Mouse (Mus musculus) kidney, embryonic 14.5 days (tissue): ENCODE measurements around the gene Pign. TPM values are rescaled to one million over a fixed set of nuclear protein-coding genes. Genes with fewer than 3 reads are reported as not detected.
A peak's percentile ranks its signal among the peaks of the same experiment; 100 is the strongest.

Source experiments
- ATAC-seq: fragments of 200-750 bp; cut with Nextera tagmentation; 2 replicates; pipeline ENCODE4 v1.8.0; 2017; ENCODE audit warnings: moderate number of reproducible peaks, mild to moderate bottlenecking, moderate TSS enrichment, moderate library complexity; ENCODE audit not compliant: low FRiP score, low TSS enrichment
- H3K27ac ChIP-seq: fragments of 300-500 bp; sonication (generic); 2 replicates; pipeline ENCODE4 v1.5.1; 2014; ENCODE audit warnings: low read depth, mild to moderate bottlenecking, low read length, moderate library complexity, mixed read lengths
- H3K27me3 ChIP-seq: fragments of 300-500 bp; sonication (generic); 2 replicates; pipeline ENCODE4 v1.6.1; 2014; ENCODE audit warnings: mild to moderate bottlenecking, low read length; ENCODE audit not compliant: control insufficient read depth, insufficient read depth
- H3K36me3 ChIP-seq: fragments of 300-500 bp; sonication (generic); 2 replicates; pipeline ENCODE4 v1.6.1; 2014; ENCODE audit warnings: low read length, mixed read lengths; ENCODE audit not compliant: control insufficient read depth, insufficient read depth
- H3K4me1 ChIP-seq: fragments of 300-500 bp; sonication (generic); 2 replicates; pipeline ENCODE4 v1.6.1; 2014; ENCODE audit warnings: low read length, mixed read lengths; ENCODE audit not compliant: control insufficient read depth, insufficient read depth
- H3K4me2 ChIP-seq: fragments of 300-500 bp; sonication (generic); replicated peaks from 2 replicates; pipeline ENCODE4 v1.6.1; 2014; ENCODE audit warnings: low read depth, mild to moderate bottlenecking, low read length
- H3K4me3 ChIP-seq: fragments of 300-500 bp; sonication (generic); 2 replicates; pipeline ENCODE4 v1.5.1; 2014; ENCODE audit warnings: mild to moderate bottlenecking, low read length
- H3K9ac ChIP-seq: fragments of 300-500 bp; sonication (generic); 2 replicates; pipeline ENCODE4 v1.6.1; 2014; ENCODE audit warnings: low read depth, mild to moderate bottlenecking, low read length, moderate library complexity
- H3K9me3 ChIP-seq: fragments of 300-500 bp; sonication (generic); 2 replicates; pipeline ENCODE4 v1.6.1; 2016; ENCODE audit warnings: low read length; ENCODE audit not compliant: control insufficient read depth
- WGBS: fragments of 180-500 bp; shearing (Covaris S2); extraction: QIAGEN DNeasy Blood & Tissue Kit; methylation state at CpG from one replicate; pipeline ENCODE4 v1.1.7; 2014; 5-methylcytosine and 5-hydroxymethylcytosine counted together
- polyA plus RNA-seq: library from polyadenylated mRNA; unstranded; fragments of >200 nt; fragmentation: Nextera tagmentation; extraction: Ambion mirVana; gene quantifications from 2 replicates; pipeline ENCODE4 v1.2.1, GENCODE M21; 2014

Gene Pign
- polyA plus RNA-seq, 1 experiment from 2014 or later = 22.6 TPM

DNA sequence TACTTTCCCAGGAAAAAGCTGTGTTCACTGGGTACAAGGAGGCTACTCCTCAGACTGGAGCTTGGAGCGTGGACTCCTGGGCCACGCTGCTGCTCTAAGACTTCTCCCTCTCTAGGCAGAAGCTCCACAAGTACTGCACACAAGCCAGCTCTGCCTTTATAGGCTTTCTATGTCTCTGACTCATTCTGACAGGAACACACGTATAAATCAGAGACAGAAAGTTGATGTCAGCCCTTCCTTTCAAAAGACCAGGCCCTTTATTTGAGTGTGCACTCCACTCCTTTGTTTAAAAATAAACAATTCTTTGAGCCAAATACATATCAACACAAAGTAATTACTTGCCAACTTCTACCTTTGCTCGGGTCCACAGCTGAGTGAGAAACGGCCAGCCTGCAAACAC is 74.8 kb downstream of the Pign start:
- Histone ChIP-seq H3K4me1 (no peaks in the 10 kb centered on the region), H3K27me3 (no peaks in the 10 kb centered on the region), H3K36me3 (peaks cover 8% of the 10 kb centered on the region; the same call in 1 of the 2 replicates), H3K27ac (no peak overlapping the region), H3K4me2 (no peak overlapping the region), H3K4me3 (no peak overlapping the region), H3K9me3 (no peaks in the 10 kb centered on the region), H3K9ac (no peak overlapping the region)
- 82% methylated on average over 5 of the region's 5 CpGs for WGBS
- no peak for ATAC-seq

DNA sequence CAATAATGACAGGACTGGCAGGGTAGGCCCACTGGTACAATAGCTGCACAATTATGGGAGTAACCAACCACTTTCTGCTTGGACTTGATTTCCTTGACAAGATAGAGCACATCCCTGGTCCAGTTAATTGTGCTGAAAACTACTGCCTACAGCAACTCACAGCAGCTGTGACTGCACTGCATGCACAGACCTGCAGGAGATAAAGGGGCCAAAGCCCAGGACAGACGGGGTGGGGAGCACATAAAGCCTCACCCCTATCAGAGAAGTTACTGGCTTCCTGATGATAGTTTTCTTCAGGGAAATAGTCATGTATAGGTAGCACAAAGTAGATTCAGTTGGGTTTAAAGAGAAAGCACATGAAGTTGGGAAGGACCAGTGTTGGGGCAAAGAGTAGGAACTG is 80.7 kb downstream of the Pign start:
- H3K4me2 ChIP-seq = no peak overlapping the region
- no peak overlapping the region for H3K27ac ChIP-seq
- no peaks in the 10 kb centered on the region for H3K9me3 ChIP-seq
- no peaks in the 10 kb centered on the region for H3K4me1 ChIP-seq
- WGBS = 90% methylated on average over 1 of the region's 1 CpGs
- no peaks in the 10 kb centered on the region for H3K27me3 ChIP-seq
- no peak for ATAC-seq
- no peak overlapping the region for H3K4me3 ChIP-seq
- no peak overlapping the region for H3K9ac ChIP-seq
- H3K36me3 ChIP-seq = peaks cover 6% of the 10 kb centered on the region; the same call in 1 of the 2 replicates

DNA sequence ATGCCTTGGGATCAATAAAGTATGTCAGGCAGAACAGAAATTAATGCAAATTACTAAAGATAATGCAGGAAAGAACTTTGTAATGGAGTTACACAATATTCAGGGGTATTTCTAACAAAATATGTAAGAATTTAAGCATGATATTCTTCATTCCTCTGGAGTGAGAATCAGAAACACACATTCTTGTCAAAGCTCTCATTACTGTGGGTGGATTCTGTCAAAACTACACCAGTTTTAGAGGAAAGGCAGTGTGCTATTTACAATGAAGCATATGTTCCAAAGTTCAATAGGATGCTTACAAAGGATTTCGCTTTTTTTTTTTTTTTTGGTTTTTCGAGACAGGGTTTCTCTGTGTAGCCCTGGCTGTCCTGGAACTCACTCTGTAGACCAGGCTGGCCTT is 82.6 kb downstream of the Pign start:
- no peak for ATAC-seq
- Histone ChIP-seq H3K9ac (no peak overlapping the region), H3K27me3 (no peaks in the 10 kb centered on the region), H3K4me2 (no peak overlapping the region), H3K4me1 (no peaks in the 10 kb centered on the region), H3K27ac (no peak overlapping the region), H3K9me3 (no peaks in the 10 kb centered on the region), H3K36me3 (peaks cover 6% of the 10 kb centered on the region; the same call in 1 of the 2 replicates), H3K4me3 (no peak overlapping the region)
- WGBS = 81% methylated on average over 2 of the region's 2 CpGs

DNA sequence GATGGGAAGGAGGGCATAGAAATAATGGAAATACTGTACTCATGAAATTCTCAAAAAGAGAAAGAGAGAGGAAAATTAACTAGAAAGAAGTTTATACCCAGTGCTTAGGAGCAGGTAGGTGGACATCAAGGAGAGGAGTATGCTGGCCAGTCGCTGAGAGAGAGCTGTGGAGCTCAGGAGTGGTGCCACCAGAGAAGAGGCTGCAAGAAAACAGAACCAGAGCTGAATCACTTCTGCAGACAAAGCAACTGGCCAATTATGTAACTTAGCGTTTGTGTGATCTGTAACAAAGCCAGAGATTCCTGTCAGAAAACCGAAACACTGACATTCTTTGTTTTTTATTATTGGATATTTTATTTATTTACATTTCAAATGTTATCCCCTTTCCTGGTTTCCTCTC is 97.4 kb downstream of the Pign start:
- Histone ChIP-seq H3K9me3 (no peaks in the 10 kb centered on the region), H3K4me2 (no peak overlapping the region), H3K36me3 (no peaks in the 10 kb centered on the region), H3K27me3 (no peaks in the 10 kb centered on the region), H3K4me1 (no peaks in the 10 kb centered on the region), H3K9ac (no peak overlapping the region), H3K4me3 (no peak overlapping the region), H3K27ac (no peak overlapping the region)
- ATAC-seq = no peak
- 89% methylated on average over 3 of the region's 3 CpGs for WGBS

DNA sequence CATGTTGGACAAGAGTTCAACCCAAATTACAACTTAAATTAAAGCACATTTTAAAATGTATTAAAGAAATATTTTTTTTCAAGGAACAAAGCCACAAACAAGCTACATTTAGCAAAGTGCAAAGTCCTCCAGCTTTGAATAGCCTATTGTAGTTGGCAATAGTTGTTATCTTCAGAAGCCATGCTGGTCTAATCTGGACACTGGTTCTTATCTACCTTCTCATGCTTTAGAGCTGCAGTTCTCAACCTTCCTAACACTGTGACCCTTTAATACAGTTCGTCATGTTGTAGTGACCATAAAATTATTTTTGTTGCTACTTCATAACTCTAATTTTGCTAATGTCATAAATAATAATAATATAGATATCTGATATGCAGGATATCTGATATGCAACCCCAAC is 99.2 kb downstream of the Pign start:
- no peaks in the 10 kb centered on the region for H3K36me3 ChIP-seq
- H3K4me1 ChIP-seq = no peaks in the 10 kb centered on the region
- no peak overlapping the region for H3K4me2 ChIP-seq
- no peaks in the 10 kb centered on the region for H3K9me3 ChIP-seq
- ATAC-seq = no peak
- no peaks in the 10 kb centered on the region for H3K27me3 ChIP-seq
- no peak overlapping the region for H3K4me3 ChIP-seq
- no peak overlapping the region for H3K9ac ChIP-seq
- 91% methylated on average over 1 of the region's 1 CpGs for WGBS
- no peak overlapping the region for H3K27ac ChIP-seq

DNA sequence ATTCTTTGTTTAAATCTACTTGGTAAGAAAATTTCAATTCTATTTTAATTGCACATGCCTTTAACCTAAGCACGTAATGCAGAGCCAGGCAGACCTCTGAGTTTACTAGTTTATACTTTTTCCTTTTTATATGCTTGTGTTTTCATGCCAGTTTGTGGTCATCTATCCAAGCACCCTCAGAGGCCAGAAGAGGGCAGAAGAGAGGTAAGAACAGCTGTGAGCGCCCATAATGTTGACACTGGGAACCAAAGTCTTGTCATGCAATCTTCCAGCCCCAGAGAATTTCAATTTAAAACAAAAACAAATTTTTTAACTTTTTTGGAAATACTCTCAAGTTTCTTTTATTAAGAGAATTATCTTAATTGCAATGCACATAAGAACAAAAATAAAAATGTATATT is 99.7 kb downstream of the Pign start:
- WGBS = 85% methylated on average over 2 of the region's 2 CpGs

DNA sequence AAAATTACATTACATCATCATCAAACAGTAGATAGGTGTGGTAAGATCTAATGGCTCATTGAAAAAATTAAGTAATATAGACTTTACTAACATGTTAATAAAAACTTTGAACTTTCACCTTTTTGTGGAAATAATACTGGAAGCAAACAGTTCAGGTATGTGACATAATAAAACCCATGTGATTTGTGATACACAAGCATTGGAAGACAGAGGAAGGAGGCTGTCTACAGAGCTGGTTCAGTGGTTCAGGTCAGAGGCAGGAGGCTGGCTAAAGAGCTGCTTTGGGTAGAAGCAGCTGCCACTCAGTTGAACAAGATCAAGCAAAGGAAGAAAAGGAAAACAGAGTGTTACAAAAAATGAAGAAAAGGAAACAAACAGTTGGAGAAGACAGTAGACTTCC is 107.4 kb downstream of the Pign start:
- H3K4me3 ChIP-seq = no peak overlapping the region
- no peaks in the 10 kb centered on the region for H3K27me3 ChIP-seq
- no peak for ATAC-seq
- no peaks in the 10 kb centered on the region for H3K4me1 ChIP-seq
- no peak overlapping the region for H3K27ac ChIP-seq
- no peak overlapping the region for H3K9ac ChIP-seq
- H3K9me3 ChIP-seq = no peaks in the 10 kb centered on the region
- no peaks in the 10 kb centered on the region for H3K36me3 ChIP-seq
- no peak overlapping the region for H3K4me2 ChIP-seq

More for the DNA sequence above, 99.7 kb downstream of the Pign start:
- Histone ChIP-seq H3K27me3 (no peaks in the 10 kb centered on the region), H3K4me1 (no peaks in the 10 kb centered on the region), H3K27ac (no peak overlapping the region), H3K9me3 (no peaks in the 10 kb centered on the region), H3K4me3 (no peak overlapping the region), H3K4me2 (no peak overlapping the region), H3K36me3 (no peaks in the 10 kb centered on the region), H3K9ac (no peak overlapping the region)
- ATAC-seq = no peak

DNA sequence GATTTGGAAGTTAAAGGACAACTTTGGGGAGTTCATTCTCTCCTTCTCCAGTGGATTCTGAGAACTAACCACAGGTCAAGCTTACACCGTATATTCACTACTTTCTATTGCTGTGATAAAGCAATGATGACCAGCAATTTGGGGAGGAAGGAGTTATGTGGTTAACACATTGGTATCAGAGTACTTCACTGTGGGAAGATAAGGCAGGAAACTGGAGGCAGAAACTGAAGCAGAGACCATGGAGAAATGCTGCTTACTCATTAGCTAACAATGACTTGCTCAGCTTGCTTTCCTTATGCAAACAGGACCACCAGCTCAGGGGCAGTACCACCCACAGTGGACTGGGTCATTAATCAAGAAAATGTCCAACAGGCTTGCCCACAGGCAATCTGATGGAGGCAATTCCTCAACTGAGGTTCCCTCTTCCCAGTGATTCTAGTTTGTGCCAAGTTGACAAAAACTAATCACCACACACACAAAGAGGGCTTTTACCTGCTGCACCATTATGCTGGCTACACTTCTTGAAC is 108.2 kb downstream of the Pign start:
- H3K27ac ChIP-seq = no peak overlapping the region
- no peaks in the 10 kb centered on the region for H3K36me3 ChIP-seq
- no peak overlapping the region for H3K4me2 ChIP-seq
- ATAC-seq = peak; percentile 57; the same call in 1 of the 2 replicates
- no peak overlapping the region for H3K9ac ChIP-seq
- H3K4me3 ChIP-seq = no peak overlapping the region
- 23% methylated on average over 1 of the region's 1 CpGs for WGBS
- no peaks in the 10 kb centered on the region for H3K27me3 ChIP-seq
- H3K4me1 ChIP-seq = no peaks in the 10 kb centered on the region
- H3K9me3 ChIP-seq = no peaks in the 10 kb centered on the region

DNA sequence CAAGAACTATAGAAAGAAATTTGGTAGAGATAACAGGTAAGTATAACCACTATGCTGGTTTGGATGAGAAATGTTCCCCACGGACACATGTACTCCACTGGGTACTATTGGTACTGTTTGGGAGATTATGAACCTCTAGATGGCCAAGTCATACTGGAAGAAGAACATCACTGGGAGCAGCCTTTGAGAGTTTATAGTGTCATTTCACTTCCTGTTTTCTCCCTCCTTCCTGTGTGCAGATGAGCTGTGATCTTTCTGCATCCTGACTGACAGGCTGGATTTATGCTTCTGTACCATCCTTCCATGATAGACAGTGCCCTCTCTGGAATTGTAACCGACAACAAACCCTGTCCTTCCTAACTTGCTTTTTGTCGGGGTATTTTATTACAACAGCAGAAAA is 110.3 kb downstream of the Pign start:
- Histone ChIP-seq H3K27ac (no peak overlapping the region), H3K9me3 (no peaks in the 10 kb centered on the region), H3K4me3 (no peak overlapping the region), H3K4me1 (no peaks in the 10 kb centered on the region), H3K27me3 (no peaks in the 10 kb centered on the region), H3K4me2 (no peak overlapping the region), H3K36me3 (no peaks in the 10 kb centered on the region), H3K9ac (no peak overlapping the region)
- 90% methylated on average over 3 of the region's 3 CpGs for WGBS
- ATAC-seq = no peak
